Mouse (Mus musculus): ENCODE results near the gene Lrrc38.

Lrrc38 gene

GRCm38 (mm10) chr4:143334995-143335394 is 14.6 kb upstream of the Lrrc38 start:
- ChIA-PET CTCF (interaction anchor here in 1 of 4 experiments (0.7 to 0.9 kb wide), 2 partner anchors 10 to 1359 kb away, joined by 3 to 4 read pairs; no protein-coding TSS in a partner anchor), POLR2A (interaction anchor here in 2 of 4 experiments (1.1 to 1.9 kb wide), 4 partner anchors 10 to 40 kb away, joined by 3 to 6 read pairs (median 4); partner anchors contain the start of gene Pdpn (in 1 of the 2))

GRCm38 (mm10) chr4:143336096-143336495 is 13.5 kb upstream of the Lrrc38 start:
- ChIA-PET POLR2A (interaction anchor here in 2 of 4 experiments (0.6 to 3.4 kb wide), 12 partner anchors 8 to 174 kb away, joined by 3 to 13 read pairs (median 6); partner anchors contain the start of genes Pdpn (in 2 of the 2) and Lrrc38 (in 1 of the 2)), CTCF (interaction anchor here in 2 of 4 experiments (1.0 to 1.4 kb wide), 6 partner anchors 11 to 45 kb away, joined by 3 to 5 read pairs (median 3); no protein-coding TSS in a partner anchor)

- ChIA-PET POLR2A (interaction anchor here in 2 of 4 experiments (0.9 to 2.1 kb wide), 4 partner anchors 11 to 39 kb away, joined by 3 to 8 read pairs (median 4); no protein-coding TSS in a partner anchor), CTCF (interaction anchor here in 3 of 4 experiments (0.9 to 1.2 kb wide), 3 partner anchors 14 to 81 kb away, joined by 3 to 4 read pairs (median 3); no protein-coding TSS in a partner anchor)
Observed at GRCm38 (mm10) chr4:143339808-143340207, 9.7 kb upstream of the Lrrc38 start.

GRCm38 (mm10) chr4:143341470-143341869 is 8.1 kb upstream of the Lrrc38 start:
- POLR2A ChIA-PET, result interaction anchor here in 3 of 4 experiments (0.5 to 1.8 kb wide), 6 partner anchors 10 to 1399 kb away, joined by 3 to 9 read pairs (median 3); no protein-coding TSS in a partner anchor
- CTCF ChIA-PET, result interaction anchor here in 2 of 4 experiments (0.6 kb wide), 3 partner anchors 12 to 1027 kb away, joined by 3 to 5 read pairs (median 3); no protein-coding TSS in a partner anchor

- ChIA-PET POLR2A (interaction anchor here in 1 of 4 experiments (0.7 kb wide), 1 partner anchor 1738 kb away, joined by 5 read pairs; no protein-coding TSS in a partner anchor), CTCF (interaction anchor here in 1 of 4 experiments (0.6 kb wide), 1 partner anchor 17 kb away, joined by 4 read pairs; no protein-coding TSS in a partner anchor)
Observed at GRCm38 (mm10) chr4:143345491-143345890, 4.1 kb upstream of the Lrrc38 start.

- ChIA-PET CTCF (interaction anchor here in 2 of 4 experiments (0.7 to 1.7 kb wide), 6 partner anchors 11 to 33 kb away, joined by 3 to 8 read pairs (median 4); no protein-coding TSS in a partner anchor), POLR2A (interaction anchor here in 3 of 4 experiments (0.6 to 2.3 kb wide), 16 partner anchors 10 to 187 kb away, joined by 3 to 7 read pairs (median 3); partner anchors contain the start of gene Pramef8 (in 1 of the 3))
Observed at GRCm38 (mm10) chr4:143348678-143349077, 879 bp upstream of the Lrrc38 start.

- POLR2A ChIA-PET, result interaction anchor here in 2 of 4 experiments (1.0 to 2.3 kb wide), 12 partner anchors 8 to 138 kb away, joined by 3 to 9 read pairs (median 5); partner anchors contain the start of genes Pramef8 (in 1 of the 2) and Prdm2 (in 1 of the 2)
- CTCF ChIA-PET, result interaction anchor here (0.7 to 1.7 kb wide), 8 partner anchors 9 to 39 kb away, joined by 3 to 8 read pairs (median 4); no protein-coding TSS in a partner anchor
Observed at GRCm38 (mm10) chr4:143350047-143351015, 774 bp downstream of the Lrrc38 start.

GRCm38 (mm10) chr4:143352301-143352700 is 2.7 kb downstream of the Lrrc38 start:
- ChIA-PET CTCF (no interaction called here), POLR2A (interaction anchor here in 2 of 4 experiments (1.3 to 2.2 kb wide), 3 partner anchors 10 to 15 kb away, joined by 3 to 9 read pairs (median 9); no protein-coding TSS in a partner anchor)

- ChIA-PET CTCF (interaction anchor here in 1 of 4 experiments (0.5 kb wide), 1 partner anchor 1531 kb away, joined by 3 read pairs; the partner anchor contains the start of gene Dhrs3), POLR2A (no interaction called here)
Observed at GRCm38 (mm10) chr4:143361520-143361919, 12.0 kb downstream of the Lrrc38 start.

GRCm38 (mm10) chr4:143366415-143367041 is 17.0 kb downstream of the Lrrc38 start:
- CTCF ChIA-PET, result no interaction called here
- POLR2A ChIA-PET, result interaction anchor here in 1 of 4 experiments (0.6 kb wide), 1 partner anchor 78 kb away, joined by 3 read pairs; no protein-coding TSS in a partner anchor

GRCm38 (mm10) chr4:143379480-143379879 is 29.9 kb downstream of the Lrrc38 start:
- ChIA-PET CTCF (interaction anchor here in 3 of 4 experiments (0.6 to 3.1 kb wide), 17 partner anchors 10 to 352 kb away, joined by 3 to 18 read pairs (median 5); no protein-coding TSS in a partner anchor), POLR2A (interaction anchor here in 2 of 4 experiments (0.8 to 2.1 kb wide), 5 partner anchors 20 to 68 kb away, joined by 3 to 7 read pairs (median 6); no protein-coding TSS in a partner anchor)

GRCm38 (mm10) chr4:143379931-143380715 is 30.6 kb downstream of the Lrrc38 start:
- CTCF ChIA-PET, result interaction anchor here (0.5 to 3.1 kb wide), 54 partner anchors 8 to 1993 kb away, joined by 3 to 18 read pairs (median 5); partner anchors contain the start of genes Lrrc38 (in 1 of the 4) and Pramel1 (in 1 of the 4)
- POLR2A ChIA-PET, result interaction anchor here in 3 of 4 experiments (0.6 to 2.1 kb wide), 10 partner anchors 20 to 564 kb away, joined by 3 to 19 read pairs (median 4); no protein-coding TSS in a partner anchor

GRCm38 (mm10) chr4:143380716-143381004 is 31.1 kb downstream of the Lrrc38 start:
- ChIA-PET CTCF (interaction anchor here (0.6 to 3.1 kb wide), 56 partner anchors 8 to 1993 kb away, joined by 3 to 18 read pairs (median 5); partner anchors contain the start of genes Lrrc38 (in 1 of the 4) and Pramel1 (in 1 of the 4)), POLR2A (interaction anchor here in 3 of 4 experiments (0.6 to 2.1 kb wide), 9 partner anchors 52 to 564 kb away, joined by 3 to 19 read pairs (median 4); no protein-coding TSS in a partner anchor)

- CTCF ChIA-PET, result interaction anchor here in 2 of 4 experiments (0.7 to 3.1 kb wide), 2 partner anchors 58 to 102 kb away, joined by 6 to 16 read pairs; no protein-coding TSS in a partner anchor
- POLR2A ChIA-PET, result no interaction called here
Observed at GRCm38 (mm10) chr4:143382163-143382562, 32.6 kb downstream of the Lrrc38 start.

GRCm38 (mm10) chr4:143383646-143384045 is 34.1 kb downstream of the Lrrc38 start:
- ChIA-PET POLR2A (interaction anchor here in 1 of 4 experiments (0.8 kb wide), 1 partner anchor 56 kb away, joined by 3 read pairs; no protein-coding TSS in a partner anchor), CTCF (interaction anchor here in 2 of 4 experiments (0.6 to 1.2 kb wide), 3 partner anchors 14 to 121 kb away, joined by 3 to 8 read pairs (median 3); no protein-coding TSS in a partner anchor)

GRCm38 (mm10) chr4:143388955-143389702 is 39.6 kb downstream of the Lrrc38 start:
- ChIA-PET CTCF (interaction anchor here in 2 of 4 experiments (1.0 to 1.2 kb wide), 2 partner anchors 9 kb away, joined by 4 read pairs; no protein-coding TSS in a partner anchor), POLR2A (interaction anchor here in 1 of 4 experiments (1.1 to 1.4 kb wide), 2 partner anchors 14 to 88 kb away, joined by 3 read pairs; no protein-coding TSS in a partner anchor)

All from embryonic stem cell, embryonic (primary cell).